Mouse (Mus musculus): ENCODE measurements around the gene Arpc1b.

GRCm38 (mm10) chr5:145114071-145114605, at the start of gene Arpc1b:
- no peak for TF ChIP-seq CTCF (conservative IDR thresholded peaks at IDR 0.05; ENCODE audit: low read length)
- TF ChIP-seq POU5F1 (IDR thresholded peaks at IDR 0.05; ENCODE audit: borderline replicate concordance, low read length): no peak
- no peak for TF ChIP-seq NANOG (IDR thresholded peaks at IDR 0.05; ENCODE audit: borderline replicate concordance, low read length)
